Comparison of ENCODE assay signal across 9 mouse cellular contexts in the genomic region with DNA sequence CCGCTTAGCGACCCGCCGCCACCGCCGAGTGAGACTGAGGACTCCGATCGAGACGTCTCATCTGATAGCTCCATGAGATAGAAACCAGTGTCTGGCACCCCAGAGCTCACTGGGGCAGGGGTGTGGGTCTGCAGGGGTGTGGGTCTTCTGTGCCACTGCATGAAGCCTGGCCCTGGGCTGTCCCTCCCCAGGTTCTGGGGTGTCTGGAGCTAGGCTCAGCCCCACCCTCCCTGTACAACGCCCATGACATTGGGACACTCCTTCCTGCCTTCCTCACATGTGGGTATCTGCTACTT. TPM values are rescaled to one million over a fixed set of nuclear protein-coding genes. Genes with fewer than 3 reads are reported as not detected.
A peak's percentile ranks its signal among the peaks of the same experiment; 100 is the strongest.
DNase-seq lines count a peak whose midpoint lies in the region; ATAC-seq and TF ChIP-seq lines count a peak whose summit lies in the region.
"Had no signal": no experiment of that assay in that cellular context is flagged by ENCODE, and none has a peak within 500 bp of the region (broad histone marks: within the 10 kb centered on the region; RNA-seq: fewer than 3 reads in every experiment).

No protein-coding gene starts in this region.

- no peak overlapping the region for H3K4me2 ChIP-seq in neural tube, embryonic 15.5 days
- no peak overlapping the region for H3K4me2 ChIP-seq in stomach, postnatal 0 days (replicated peaks; ENCODE audit: low read depth)

- no peak for ATAC-seq in neural tube, embryonic 15.5 days (ENCODE audit: low FRiP score)
- ATAC-seq in stomach, postnatal 0 days (ENCODE audit: low FRiP score, low TSS enrichment), result no peak
- ATAC-seq: Patski had no signal

- no peak overlapping the region for H3K9ac ChIP-seq in neural tube, embryonic 15.5 days (replicated peaks)
- H3K9ac ChIP-seq in stomach, postnatal 0 days (ENCODE audit: low read length), result no peak overlapping the region

- no peak for TF ChIP-seq EP300 in stomach, postnatal 0 days (optimal IDR thresholded peaks at IDR 0.05)

- H3K4me1 ChIP-seq in heart, embryonic 10.5 days, result peaks cover 38% of the 10 kb centered on the region
- peaks cover 35% of the 10 kb centered on the region for H3K4me1 ChIP-seq in neural tube, embryonic 15.5 days
- H3K4me1 ChIP-seq in stomach, postnatal 0 days (replicated peaks; ENCODE audit: control insufficient read depth, insufficient read depth), result peaks cover 5% of the 10 kb centered on the region

- intact Hi-C loops in heart, postnatal 14 days (cut with DNase I), result loop anchor here (1.0 kb wide), 1 partner anchor 8 kb away; no protein-coding TSS in a partner anchor

- WGBS in heart, embryonic 10.5 days, result 44% methylated on average over 10 of the region's 10 CpGs
- 58% methylated on average over 10 of the region's 10 CpGs for WGBS in neural tube, embryonic 15.5 days
- 66% methylated on average over 10 of the region's 10 CpGs for WGBS in stomach, postnatal 0 days

- peak overlapping the region; percentile 62 for H3K27ac ChIP-seq in heart, embryonic 10.5 days
- no peak overlapping the region for H3K27ac ChIP-seq in neural tube, embryonic 15.5 days (replicated peaks)
- peak overlapping the region; percentile 78; the same call in 1 of the 2 replicates for H3K27ac ChIP-seq in stomach, postnatal 0 days (replicated peaks)

- H3K9me3 ChIP-seq in heart, embryonic 10.5 days, result no peaks in the 10 kb centered on the region
- no peaks in the 10 kb centered on the region for H3K9me3 ChIP-seq in neural tube, embryonic 15.5 days (replicated peaks)
- no peaks in the 10 kb centered on the region for H3K9me3 ChIP-seq in stomach, postnatal 0 days (ENCODE audit: control insufficient read depth, low read length)

- no peak for TF ChIP-seq CTCF in stomach, postnatal 0 days (IDR thresholded peaks at IDR 0.05; ENCODE audit: low read depth)

- no peaks in the 10 kb centered on the region for H3K27me3 ChIP-seq in heart, embryonic 10.5 days (ENCODE audit: insufficient read depth, poor library complexity, severe bottlenecking)
- H3K27me3 ChIP-seq in neural tube, embryonic 15.5 days (replicated peaks), result no peaks in the 10 kb centered on the region
- H3K27me3 ChIP-seq in stomach, postnatal 0 days (ENCODE audit: control insufficient read depth, insufficient read depth, low read length), result no peaks in the 10 kb centered on the region
- H3K27me3 ChIP-seq: Patski had no signal

- no peak for DNase-seq in heart, embryonic 10.5 days (ENCODE audit: low spot score)
- DNase-seq in heart, postnatal 14 days, result no peak
- DNase-seq in neural tube, embryonic 10.5 days (ENCODE audit: extremely low spot score, low spot score), result peak; percentile 49
- DNase-seq in induced T-regulatory cell, adult 2 months (ENCODE audit: low read depth), result peak; percentile 30
- no peak for DNase-seq in stomach, postnatal 0 days (ENCODE audit: low spot score)
- no peak for DNase-seq in gastrocnemius, adult 18-20 months (ENCODE audit: low spot score)
- DNase-seq in cerebellum, postnatal 4 days (ENCODE audit: low spot score in 2 of 2), result no peak

- H3K36me3 ChIP-seq in heart, embryonic 10.5 days, result peaks cover 77% of the 10 kb centered on the region
- peaks cover 57% of the 10 kb centered on the region for H3K36me3 ChIP-seq in neural tube, embryonic 15.5 days
- peaks cover 7% of the 10 kb centered on the region for H3K36me3 ChIP-seq in stomach, postnatal 0 days (ENCODE audit: control insufficient read depth, insufficient read depth, low read length)

- H3K4me3 ChIP-seq in heart, embryonic 10.5 days, result peak overlapping the region; percentile 6; the same call in 1 of the 2 replicates
- H3K4me3 ChIP-seq in neural tube, embryonic 15.5 days (replicated peaks), result no peak overlapping the region
- no peak overlapping the region for H3K4me3 ChIP-seq in stomach, postnatal 0 days (ENCODE audit: low read depth, low read length)

RNA-seq across cellular contexts. Expression of a gene that starts 5.8 kb away (rescaled TPM):
- polyA plus RNA-seq in heart, embryonic 10.5 days (2016; fragmentation: Nextera tagmentation; extraction: Ambion mirVana), result 3,676 and 4,272 TPM in 2 replicates
- 1,000 to 10,000 TPM; 3,924 to 4,148 TPM for total RNA-seq in heart, postnatal 14 days (2021)
- 1,563 and 1,690 TPM in 2 replicates for polyA plus RNA-seq in neural tube, embryonic 15.5 days (2015; fragmentation: Nextera tagmentation; extraction: Ambion mirVana)
- 920 and 1,103 TPM in 2 replicates for polyA plus RNA-seq in stomach, postnatal 0 days (2015; fragmentation: Nextera tagmentation; extraction: Ambion mirVana)
- over 10,000 TPM in 1 of 2 experiments, 1,000 to 10,000 TPM in 1; 8,476 to 11,435 TPM for total RNA-seq in gastrocnemius, adult 18-20 months (2021)

RNA-seq across cellular contexts. Expression of a gene that starts 15.5 kb away (rescaled TPM):
- 11.7 and 11.9 TPM in 2 replicates for polyA plus RNA-seq in heart, embryonic 10.5 days (2016; fragmentation: Nextera tagmentation; extraction: Ambion mirVana)
- total RNA-seq in heart, postnatal 14 days (2021), result 10 to 100 TPM in 1 of 2 experiments, 1 to 10 TPM in 1; 10.0 to 16.1 TPM
- 20.1 and 24.6 TPM in 2 replicates for polyA plus RNA-seq in neural tube, embryonic 15.5 days (2015; fragmentation: Nextera tagmentation; extraction: Ambion mirVana)
- 4.4 and 5.7 TPM in 2 replicates for polyA plus RNA-seq in stomach, postnatal 0 days (2015; fragmentation: Nextera tagmentation; extraction: Ambion mirVana)
- total RNA-seq in gastrocnemius, adult 18-20 months (2021), result 1 to 10 TPM; 5.8 to 6.3 TPM

RNA-seq across cellular contexts. Expression of a gene that starts 28.8 kb away (rescaled TPM):
- polyA plus RNA-seq in heart, embryonic 10.5 days (2016; fragmentation: Nextera tagmentation; extraction: Ambion mirVana), result 73.2 and 92.7 TPM in 2 replicates
- total RNA-seq in heart, postnatal 14 days (2021), result 10 to 100 TPM; 16.2 to 19.9 TPM
- 47.8 and 58.0 TPM in 2 replicates for polyA plus RNA-seq in neural tube, embryonic 15.5 days (2015; fragmentation: Nextera tagmentation; extraction: Ambion mirVana)
- polyA plus RNA-seq in stomach, postnatal 0 days (2015; fragmentation: Nextera tagmentation; extraction: Ambion mirVana), result 25.0 and 26.6 TPM in 2 replicates
- total RNA-seq in gastrocnemius, adult 18-20 months (2021), result 10 to 100 TPM; 16.3 to 17.7 TPM

RNA-seq across cellular contexts. Expression of a gene that starts 31.0 kb away (rescaled TPM):
- polyA plus RNA-seq in heart, embryonic 10.5 days (2016; fragmentation: Nextera tagmentation; extraction: Ambion mirVana), result 128 and 140 TPM in 2 replicates
- 10 to 100 TPM; 28.1 to 33.4 TPM for total RNA-seq in heart, postnatal 14 days (2021)
- polyA plus RNA-seq in neural tube, embryonic 15.5 days (2015; fragmentation: Nextera tagmentation; extraction: Ambion mirVana), result 38.2 and 56.6 TPM in 2 replicates
- 15.3 and 16.6 TPM in 2 replicates for polyA plus RNA-seq in stomach, postnatal 0 days (2015; fragmentation: Nextera tagmentation; extraction: Ambion mirVana)
- total RNA-seq in gastrocnemius, adult 18-20 months (2021), result 1 to 10 TPM; 6.5 to 8.2 TPM

RNA-seq across cellular contexts. Expression of a gene that starts 31.1 kb away (rescaled TPM):
- 246 and 251 TPM in 2 replicates for polyA plus RNA-seq in heart, embryonic 10.5 days (2016; fragmentation: Nextera tagmentation; extraction: Ambion mirVana)
- 100 to 1,000 TPM; 279 to 289 TPM for total RNA-seq in heart, postnatal 14 days (2021)
- polyA plus RNA-seq in neural tube, embryonic 15.5 days (2015; fragmentation: Nextera tagmentation; extraction: Ambion mirVana), result 156 and 167 TPM in 2 replicates
- 196 and 211 TPM in 2 replicates for polyA plus RNA-seq in stomach, postnatal 0 days (2015; fragmentation: Nextera tagmentation; extraction: Ambion mirVana)
- total RNA-seq in gastrocnemius, adult 18-20 months (2021), result 100 to 1,000 TPM; 212 to 229 TPM

Comparison
In these comparisons a context has a peak if more than half of its experiments do, and no peak if none do; other contexts are left out.
1. DNase-seq: peak in neural tube, embryonic 10.5 days (single experiment) and induced T-regulatory cell, adult 2 months (single experiment); none in heart, embryonic 10.5 days (single experiment), heart, postnatal 14 days (0 of 2), stomach, postnatal 0 days (single experiment), gastrocnemius, adult 18-20 months (single experiment) and cerebellum, postnatal 4 days (0 of 2).